16 mouse cellular contexts compared by ENCODE assay signal in genomic region chr12:53290846-53291245, GRCm38 (mm10). TPM values are rescaled to one million over a fixed set of nuclear protein-coding genes. Genes with fewer than 3 reads are reported as not detected.
"Had no signal": no experiment of that assay in that cellular context is flagged by ENCODE, and none has a peak within 500 bp of the region (broad histone marks: within the 10 kb centered on the region; RNA-seq: fewer than 3 reads in every experiment).

No protein-coding gene starts in this region.

- H3K27ac ChIP-seq: kidney, embryonic 15.5 days; liver, embryonic 14.5 days; macrophage had no signal

- H3K36me3 ChIP-seq: kidney, embryonic 15.5 days; limb, embryonic 12.5 days; limb, embryonic 15.5 days had no signal

- ATAC-seq: liver, postnatal 0 days; lung, postnatal 0 days had no signal

- H3K4me2 ChIP-seq: kidney, embryonic 15.5 days; limb, embryonic 12.5 days; limb, embryonic 15.5 days; liver, embryonic 11.5 days; lung, embryonic 14.5 days had no signal

- H3K4me3 ChIP-seq: kidney, embryonic 15.5 days; limb, embryonic 12.5 days; limb, embryonic 15.5 days had no signal

- H3K9ac ChIP-seq: kidney, embryonic 15.5 days; limb, embryonic 12.5 days; limb, embryonic 15.5 days; liver, embryonic 14.5 days; liver, postnatal 0 days; lung, embryonic 14.5 days had no signal

- H3K9me3 ChIP-seq: kidney, embryonic 15.5 days; limb, embryonic 12.5 days; limb, embryonic 15.5 days had no signal

- H3K27me3 ChIP-seq: kidney, embryonic 15.5 days; limb, embryonic 12.5 days; limb, embryonic 15.5 days had no signal

- DNase-seq: kidney, adult 8-10 months; kidney, postnatal 10 days; kidney, postnatal 36 days; liver, postnatal 0 days; lung, embryonic 14.5 days; midbrain, embryonic 14.5 days; thymus, adult 2 months; thymus, postnatal 14 days; thymus, postnatal 4 days had no signal

RNA-seq across cellular contexts. Expression of gene Npas3, which starts 42.4 kb away (rescaled TPM):
- polyA plus RNA-seq: macrophage had no signal
